Mouse (Mus musculus) layer of hippocampus, adult 18-20 months (tissue): Measurements from ENCODE around the gene Fzd7. TPM values are rescaled to one million over a fixed set of nuclear protein-coding genes. Genes with fewer than 3 reads are reported as not detected.
A peak's percentile ranks its signal among the peaks of the same experiment; 100 is the strongest.

Source experiments
- DNase-seq, 2 experiments: peaks; one replicate each; pipeline ENCODE4 v3.0.0; 2022; ENCODE audit warnings: low spot score in 2 of 2
- total RNA-seq, 2 experiments: library from RNA; stranded (reverse); gene quantifications; 2 replicates each; pipeline ENCODE4 v1.2.3; 2021

The Fzd7 gene
- total RNA-seq, 2 experiments from 2014 or later, result 8.4 to 9.0 TPM

DNA sequence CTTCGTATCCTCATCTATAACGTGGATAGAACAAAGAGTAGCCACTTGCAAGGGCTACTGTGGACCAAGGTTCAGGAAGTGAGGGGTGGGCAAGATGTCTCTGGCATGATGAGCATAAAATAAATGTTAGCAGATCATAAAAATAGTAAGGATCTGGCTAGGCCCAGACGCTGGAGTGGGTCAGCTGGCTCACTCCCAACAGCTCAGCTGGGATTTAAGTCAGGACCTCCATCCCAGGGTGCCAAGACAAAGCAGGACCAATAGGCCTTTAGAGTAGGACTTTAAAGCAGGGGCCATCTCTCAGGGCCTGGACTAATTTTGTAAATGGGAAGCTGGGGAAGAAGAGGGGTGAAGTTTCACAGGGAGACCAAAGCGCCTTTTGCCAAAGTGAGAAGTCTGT lies 11.5 kb upstream of the Fzd7 start:
- no peak for DNase-seq

GRCm38 (mm10) chr1:59472368-59473180 lies 9.7 kb upstream of the Fzd7 start:
- DNase-seq, result no peak

DNA sequence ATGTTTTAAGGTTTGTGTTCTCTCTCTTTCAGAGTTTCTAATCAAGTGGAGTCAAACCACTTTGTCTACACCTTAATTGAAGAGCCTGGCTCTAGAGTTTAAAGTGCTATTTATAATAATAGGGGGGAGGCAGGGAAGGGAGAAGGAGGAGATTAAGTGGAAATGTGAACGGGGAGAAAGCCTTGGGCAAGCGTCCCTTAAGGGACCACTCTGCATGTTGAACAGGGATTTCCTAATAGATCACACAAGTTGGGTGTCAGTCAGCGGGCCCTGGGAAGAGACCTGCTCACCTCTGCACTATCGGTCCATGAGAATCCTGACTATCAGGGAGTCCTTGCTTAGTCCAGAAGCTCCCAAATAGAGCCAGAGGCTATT lies 9.1 kb upstream of the Fzd7 start:
- no peak for DNase-seq

DNA sequence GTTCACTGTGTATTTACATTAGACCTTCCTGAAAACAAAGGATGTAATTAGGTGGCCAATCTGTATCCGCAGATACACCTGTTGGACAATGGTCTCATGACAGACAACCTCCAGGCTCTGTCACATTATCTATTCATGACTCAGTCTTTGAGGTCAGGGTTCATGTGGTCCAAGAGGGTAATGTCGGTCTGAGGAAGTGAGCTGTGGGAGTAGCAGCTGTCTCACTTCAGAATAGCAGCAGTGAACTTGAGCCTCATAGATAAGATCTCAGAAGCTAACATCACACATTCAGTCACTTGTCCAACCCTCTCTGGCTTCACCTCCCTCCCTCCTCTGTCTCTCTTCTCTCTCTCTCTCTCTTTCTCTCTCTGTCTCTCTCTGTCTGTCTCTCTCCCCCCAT lies 6.6 kb upstream of the Fzd7 start:
- no peak for DNase-seq

GRCm38 (mm10) chr1:59478911-59479310 lies 3.3 kb upstream of the Fzd7 start:
- DNase-seq, result no peak

- DNase-seq, result no peak
Observed at GRCm38 (mm10) chr1:59480821-59481455, 1.3 kb upstream of the Fzd7 start.

- DNase-seq, result peak; percentile 79 to 91
Observed at GRCm38 (mm10) chr1:59481456-59482291, 550 bp upstream of the Fzd7 start.

- DNase-seq, result peak in 1 of 2 experiments; percentile 34
Observed at GRCm38 (mm10) chr1:59482696-59483520, 684 bp downstream of the Fzd7 start.

- DNase-seq, result peak; percentile 47 to 72
Observed at GRCm38 (mm10) chr1:59483521-59484245, 1.5 kb downstream of the Fzd7 start.

GRCm38 (mm10) chr1:59484314-59484713 lies 2.1 kb downstream of the Fzd7 start:
- DNase-seq, result no peak

DNA sequence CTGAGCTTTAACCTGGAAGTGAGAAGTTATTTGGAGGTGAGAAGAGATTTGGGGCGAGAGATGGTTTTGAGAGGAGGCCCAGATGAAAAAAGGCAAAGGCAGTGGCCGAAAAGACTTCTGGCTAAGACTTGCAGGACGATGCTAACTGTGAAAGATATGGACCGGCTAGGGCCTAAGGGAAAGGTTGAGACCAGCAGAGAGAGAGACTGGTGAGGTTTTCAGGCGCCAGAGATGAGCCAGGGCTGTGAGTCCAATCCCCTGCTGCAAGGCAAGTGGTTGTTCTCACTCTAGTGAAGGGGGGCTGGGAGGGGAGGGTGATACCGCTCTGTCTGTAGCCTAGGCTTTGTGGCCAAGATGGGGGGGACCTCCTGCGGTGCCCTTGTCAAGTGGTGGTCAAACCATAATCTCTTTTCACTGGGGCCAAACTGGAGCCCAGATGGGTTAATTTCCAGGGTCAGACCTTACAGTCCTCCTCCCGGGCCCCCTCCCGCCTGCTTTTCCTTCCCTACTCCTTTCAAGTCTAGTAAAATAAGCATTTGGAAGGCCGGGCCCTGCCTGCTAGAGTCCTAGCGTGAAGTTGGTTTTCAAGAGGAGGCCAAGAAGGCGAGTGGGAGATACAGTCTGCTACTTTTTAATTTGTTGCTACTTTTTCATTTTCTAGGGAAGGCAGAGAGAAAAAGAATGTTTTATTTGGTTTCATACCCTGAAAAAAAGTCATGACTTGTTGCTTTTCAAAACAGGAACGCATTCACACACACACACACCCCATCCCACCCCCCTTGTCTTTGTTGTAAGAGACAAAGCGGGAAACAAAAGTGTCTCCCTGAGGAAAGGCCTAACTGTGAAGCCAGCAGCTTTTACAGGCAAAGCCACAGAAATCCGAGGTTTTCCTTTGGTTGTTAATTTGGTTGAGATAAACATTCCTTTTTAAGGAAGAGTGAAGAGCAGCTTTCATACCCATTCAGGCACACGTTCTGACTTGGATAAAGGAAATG lies 2.9 kb downstream of the Fzd7 start:
- DNase-seq, result no peak

GRCm38 (mm10) chr1:59485803-59486202 lies 3.6 kb downstream of the Fzd7 start:
- DNase-seq, result no peak

DNA sequence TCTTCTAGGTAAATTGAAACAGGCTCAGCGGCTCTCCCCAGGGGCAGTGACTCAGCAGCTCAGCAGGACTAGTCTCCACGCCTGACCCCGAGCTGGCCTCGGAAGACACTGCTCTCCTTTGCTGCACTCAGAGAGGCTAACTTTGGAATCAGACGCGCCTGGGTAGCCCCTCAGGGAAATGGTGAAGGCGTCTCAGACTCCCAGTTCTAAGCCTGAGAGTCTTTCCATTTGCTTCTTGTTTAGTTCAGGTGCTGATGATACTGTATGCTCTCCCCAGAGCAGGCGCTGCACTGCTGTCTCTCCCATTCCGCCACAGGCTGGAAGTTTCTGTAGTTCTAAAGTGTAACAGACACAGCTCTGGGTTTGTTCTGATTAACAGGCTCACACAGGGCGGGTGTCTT lies 5.4 kb downstream of the Fzd7 start:
- no peak for DNase-seq

DNA sequence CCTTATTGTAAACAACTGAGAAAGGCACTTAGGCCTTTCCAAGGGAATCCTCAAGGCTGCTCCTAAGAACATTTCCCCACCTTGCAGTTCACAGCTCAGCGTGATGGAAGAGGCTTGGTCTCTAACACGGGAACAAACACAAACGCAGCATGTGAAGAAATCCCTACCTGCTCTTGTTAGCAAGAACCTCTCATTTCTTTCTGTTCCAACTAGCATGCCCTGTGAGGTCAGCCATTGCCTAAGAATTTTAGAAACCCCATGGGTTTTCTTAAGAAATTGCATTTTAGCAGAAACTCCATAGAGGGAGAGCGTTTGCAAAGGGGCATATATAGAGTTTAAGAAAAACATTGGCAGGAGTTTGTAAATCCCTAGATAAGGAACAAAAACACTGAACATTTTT lies 6.3 kb downstream of the Fzd7 start:
- DNase-seq, result no peak

- DNase-seq, result no peak
Observed at GRCm38 (mm10) chr1:59488991-59489390, 6.8 kb downstream of the Fzd7 start.

DNA sequence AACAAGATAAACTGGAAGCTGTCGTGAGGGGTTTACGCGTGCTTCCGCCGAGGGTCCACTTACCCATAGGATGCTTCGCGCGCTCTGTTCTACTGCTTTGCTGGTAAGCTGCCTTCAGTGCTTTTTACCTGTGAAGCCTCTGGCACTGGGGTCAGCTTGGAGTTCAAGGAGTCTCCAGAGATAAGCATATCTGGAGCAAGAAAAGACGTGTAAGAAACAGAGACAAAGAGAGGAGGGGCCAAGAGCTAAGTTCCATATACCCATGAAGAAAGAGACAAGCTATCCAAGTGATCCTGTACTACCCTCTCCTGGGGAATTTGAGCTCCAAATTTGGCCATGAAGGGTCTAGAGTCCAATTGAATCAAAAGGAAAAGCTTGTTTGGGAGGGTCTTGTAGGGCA lies 9.3 kb downstream of the Fzd7 start:
- no peak for DNase-seq

DNA sequence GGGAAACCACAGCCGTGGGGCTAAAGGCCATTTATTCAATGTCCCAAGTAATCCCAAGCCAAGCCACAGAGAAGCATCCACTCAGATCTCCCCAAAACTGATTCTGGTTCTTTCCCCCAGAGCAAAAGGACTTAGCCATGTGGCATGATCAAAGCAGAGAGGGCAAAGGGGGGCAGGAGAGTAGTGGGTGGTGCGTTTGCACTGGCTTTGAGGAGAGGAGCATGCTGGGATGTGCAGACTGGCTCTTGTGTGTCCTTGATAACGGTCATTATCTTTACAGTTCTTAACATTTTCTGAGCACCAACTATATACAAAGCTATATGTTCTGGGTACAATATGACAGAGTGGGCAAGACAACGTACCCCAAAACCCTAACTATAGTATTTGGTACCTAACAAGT lies 10.2 kb downstream of the Fzd7 start:
- no peak for DNase-seq

GRCm38 (mm10) chr1:59495970-59496369 lies 13.7 kb downstream of the Fzd7 start:
- no peak for DNase-seq
